Mouse (Mus musculus) G1E (cell line): ENCODE measurements around the gene Elp5.

Experiments
- CTCF ChIP-seq: IDR thresholded peaks from 2 replicates; pipeline ENCODE4 v1.5.1; 2012; ENCODE audit warnings: low read depth, low read length, inconsistent platforms, mixed read lengths
- GATA1 ChIP-seq: IDR thresholded peaks from 2 replicates; pipeline ENCODE4 v1.6.1; 2012; ENCODE audit warnings: borderline replicate concordance, low read length, inconsistent platforms, mixed read lengths
- GATA2 ChIP-seq: IDR thresholded peaks from 2 replicates; pipeline ENCODE4 v1.6.1; 2012; ENCODE audit warnings: low read depth, low read length, inconsistent platforms, borderline replicate concordance
- POLR2AphosphoS5 ChIP-seq: IDR thresholded peaks from 2 replicates; pipeline ENCODE4 v1.6.1; 2012; ENCODE audit warnings: low read depth, low read length, inconsistent platforms; ENCODE audit not compliant: insufficient replicate concordance
- TAL1 ChIP-seq: conservative IDR thresholded peaks from 2 replicates; pipeline ENCODE4 v1.6.1; 2012; ENCODE audit warnings: low read depth, low read length, inconsistent platforms, mixed read lengths

DNA sequence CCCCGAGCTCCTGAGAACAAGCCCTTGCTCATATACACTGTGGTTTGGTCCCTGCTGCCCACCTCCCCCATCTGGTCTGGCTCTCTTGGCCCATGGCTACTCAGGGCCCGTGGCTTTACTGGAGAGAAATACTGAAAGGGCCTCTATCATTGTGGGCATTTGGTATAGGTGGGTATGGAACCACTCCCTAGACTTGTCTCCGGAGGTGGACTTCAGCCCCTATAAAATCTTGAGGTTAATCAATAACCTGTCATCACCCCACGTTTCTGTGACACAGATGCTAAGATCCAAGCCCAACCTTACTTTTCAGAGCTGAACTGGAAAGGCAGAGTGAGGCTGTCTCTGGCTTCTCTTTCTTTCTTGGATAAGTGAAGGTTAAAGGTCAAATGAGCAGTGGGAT is 13.5 kb downstream of the Elp5 start:
- TF ChIP-seq GATA1 (no peak), CTCF (no peak), GATA2 (no peak), POLR2AphosphoS5 (no peak), TAL1 (no peak)
